Mouse (Mus musculus) liver, embryonic 13.5 days (tissue): ENCODE measurements at regions not wholly inside any gene's neighbourhood (a gene's known extent, or its start where the extent isn't known, plus 50 kb on each side); places are given as distances from the start of the nearest gene placed in this dataset.

Experiments used
- ATAC-seq: fragments of 200-750 bp; cut with Nextera tagmentation; 2 replicates; pipeline ENCODE4 v1.8.0; 2017; ENCODE audit warnings: low read depth, mild to moderate bottlenecking, moderate number of reproducible peaks, moderate library complexity
- DNase-seq: peaks from one replicate; pipeline ENCODE4 v3.0.0; 2022
- H3K27ac ChIP-seq: fragments of 300-500 bp; sonication (generic); 2 replicates; pipeline ENCODE4 v1.5.1; 2015; ENCODE audit warnings: moderate library complexity, mild to moderate bottlenecking, inconsistent platforms
- H3K27me3 ChIP-seq: fragments of 300-500 bp; sonication (generic); 2 replicates; pipeline ENCODE4 v1.6.1; 2015; ENCODE audit warnings: mild to moderate bottlenecking, inconsistent platforms
- H3K36me3 ChIP-seq: fragments of 300-500 bp; sonication (generic); 2 replicates; pipeline ENCODE4 v1.6.1; 2015; ENCODE audit warnings: mild to moderate bottlenecking, inconsistent platforms
- H3K4me1 ChIP-seq: fragments of 300-500 bp; sonication (generic); replicated peaks from 2 replicates; pipeline ENCODE4 v1.6.1; 2015; ENCODE audit warnings: inconsistent platforms
- H3K4me2 ChIP-seq: fragments of 300-500 bp; sonication (generic); 2 replicates; pipeline ENCODE4 v1.6.1; 2015; ENCODE audit warnings: inconsistent platforms, mild to moderate bottlenecking, moderate library complexity
- H3K4me3 ChIP-seq: fragments of 300-500 bp; sonication (generic); replicated peaks from 2 replicates; pipeline ENCODE4 v1.5.1; 2015; ENCODE audit warnings: mild to moderate bottlenecking, inconsistent platforms
- H3K9ac ChIP-seq: fragments of 300-500 bp; sonication (generic); 2 replicates; pipeline ENCODE4 v1.6.1; 2015; ENCODE audit warnings: mild to moderate bottlenecking, inconsistent platforms
- H3K9me3 ChIP-seq: fragments of 300-500 bp; sonication (generic); replicated peaks from 2 replicates; pipeline ENCODE4 v1.6.1; 2016; ENCODE audit warnings: inconsistent platforms
- WGBS: fragments of 180-500 bp; shearing (Covaris S2); methylation state at CpG from one replicate; pipeline ENCODE4 v1.1.7; 2015; ENCODE audit not compliant: insufficient replicate concordance; 5-methylcytosine and 5-hydroxymethylcytosine counted together

- WGBS: 63% methylated on average over 11 of the region's 11 CpGs
- Histone ChIP-seq H3K27me3 (no peaks in the 10 kb centered on the region), H3K36me3 (no peaks in the 10 kb centered on the region), H3K4me3 (no peak overlapping the region), H3K4me2 (no peak overlapping the region), H3K27ac (no peak overlapping the region), H3K9ac (no peak overlapping the region), H3K4me1 (no peaks in the 10 kb centered on the region), H3K9me3 (no peaks in the 10 kb centered on the region)
- DNase-seq (no peak), ATAC-seq (no peak)
Measured at GRCm38 (mm10) chr6:143614431-143614987, 447.5 kb downstream of the Etnk1 start.

GRCm38 (mm10) chr6:143615361-143615760 is 448.3 kb downstream of the Etnk1 start:
- no peaks in the 10 kb centered on the region for H3K27me3 ChIP-seq
- no peak for ATAC-seq
- WGBS: 62% methylated on average over 8 of the region's 8 CpGs
- H3K27ac ChIP-seq: no peak overlapping the region
- no peak for DNase-seq
- no peaks in the 10 kb centered on the region for H3K36me3 ChIP-seq
- no peaks in the 10 kb centered on the region for H3K4me1 ChIP-seq
- H3K4me3 ChIP-seq: no peak overlapping the region
- H3K9ac ChIP-seq: no peak overlapping the region
- no peak overlapping the region for H3K4me2 ChIP-seq
- H3K9me3 ChIP-seq: no peaks in the 10 kb centered on the region

GRCm38 (mm10) chr6:143616386-143616785 is 449.4 kb downstream of the Etnk1 start:
- 70% methylated on average over 4 of the region's 4 CpGs for WGBS

GRCm38 (mm10) chr6:143618558-143618957 is 451.5 kb downstream of the Etnk1 start:
- H3K4me1 ChIP-seq: no peaks in the 10 kb centered on the region
- 51% methylated on average over 10 of the region's 10 CpGs for WGBS

More at GRCm38 (mm10) chr6:143616386-143616785, 449.4 kb downstream of the Etnk1 start:
- Histone ChIP-seq H3K4me1 (no peaks in the 10 kb centered on the region), H3K9me3 (no peaks in the 10 kb centered on the region), H3K4me2 (no peak overlapping the region), H3K27me3 (no peaks in the 10 kb centered on the region), H3K4me3 (no peak overlapping the region), H3K27ac (no peak overlapping the region), H3K36me3 (no peaks in the 10 kb centered on the region), H3K9ac (no peak overlapping the region)
- ATAC-seq: no peak
- no peak for DNase-seq

GRCm38 (mm10) chr6:143620583-143620982 is 453.6 kb downstream of the Etnk1 start:
- Histone ChIP-seq H3K4me3 (no peak overlapping the region), H3K9ac (no peak overlapping the region), H3K27ac (no peak overlapping the region), H3K27me3 (no peaks in the 10 kb centered on the region), H3K36me3 (no peaks in the 10 kb centered on the region), H3K4me2 (no peak overlapping the region), H3K4me1 (no peaks in the 10 kb centered on the region), H3K9me3 (no peaks in the 10 kb centered on the region)
- 54% methylated on average over 2 of the region's 2 CpGs for WGBS
- ATAC-seq: no peak
- no peak for DNase-seq

More at GRCm38 (mm10) chr6:143618558-143618957, 451.5 kb downstream of the Etnk1 start:
- Histone ChIP-seq H3K4me3 (no peak overlapping the region), H3K36me3 (no peaks in the 10 kb centered on the region), H3K27me3 (no peaks in the 10 kb centered on the region), H3K9ac (no peak overlapping the region), H3K4me2 (no peak overlapping the region), H3K27ac (no peak overlapping the region), H3K9me3 (no peaks in the 10 kb centered on the region)
- DNase-seq (no peak), ATAC-seq (no peak)

- H3K4me1 ChIP-seq: no peaks in the 10 kb centered on the region
- no peak overlapping the region for H3K9ac ChIP-seq
- no peak overlapping the region for H3K4me2 ChIP-seq
- H3K27ac ChIP-seq: no peak overlapping the region
- H3K27me3 ChIP-seq: no peaks in the 10 kb centered on the region
- DNase-seq: no peak
- no peaks in the 10 kb centered on the region for H3K36me3 ChIP-seq
- WGBS: 60% methylated on average over 2 of the region's 2 CpGs
- no peak overlapping the region for H3K4me3 ChIP-seq
- H3K9me3 ChIP-seq: no peaks in the 10 kb centered on the region
- ATAC-seq: no peak
Measured at GRCm38 (mm10) chr6:143622161-143622560, 455.1 kb downstream of the Etnk1 start.

- WGBS: 72% methylated on average over 3 of the region's 3 CpGs
- no peaks in the 10 kb centered on the region for H3K36me3 ChIP-seq
- no peak for DNase-seq
- no peak overlapping the region for H3K9ac ChIP-seq
- no peak for ATAC-seq
- no peak overlapping the region for H3K4me2 ChIP-seq
- no peaks in the 10 kb centered on the region for H3K27me3 ChIP-seq
- no peaks in the 10 kb centered on the region for H3K9me3 ChIP-seq
- no peak overlapping the region for H3K27ac ChIP-seq
- no peak overlapping the region for H3K4me3 ChIP-seq
- H3K4me1 ChIP-seq: no peaks in the 10 kb centered on the region
Measured at GRCm38 (mm10) chr6:143624901-143625300, 457.9 kb downstream of the Etnk1 start.

- Histone ChIP-seq H3K4me3 (no peak overlapping the region), H3K4me2 (no peak overlapping the region), H3K27me3 (no peaks in the 10 kb centered on the region), H3K9ac (no peak overlapping the region), H3K36me3 (no peaks in the 10 kb centered on the region), H3K27ac (no peak overlapping the region), H3K4me1 (peaks cover 5% of the 10 kb centered on the region; the same call in 1 of the 2 replicates), H3K9me3 (no peaks in the 10 kb centered on the region)
- ATAC-seq (no peak), DNase-seq (no peak)
- 47% methylated on average over 7 of the region's 7 CpGs for WGBS
Measured at GRCm38 (mm10) chr6:143631581-143631980, 464.6 kb downstream of the Etnk1 start.

- ATAC-seq (0 out of 2 replicates have a peak, but pooled peaks have one; percentile 31), DNase-seq (no peak)
- 52% methylated on average over 6 of the region's 6 CpGs for whole genome bisulfite sequencing
- Histone ChIP-seq H3K9ac (no peak overlapping the region), H3K27ac (peak overlapping the region; percentile 23; the same call in 1 of the 2 replicates), H3K27me3 (no peaks in the 10 kb centered on the region), H3K4me2 (no peak overlapping the region), H3K9me3 (no peaks in the 10 kb centered on the region), H3K36me3 (no peaks in the 10 kb centered on the region), H3K4me3 (no peak overlapping the region), H3K4me1 (peaks cover 5% of the 10 kb centered on the region; the same call in 1 of the 2 replicates)
Measured at GRCm38 (mm10) chr6:143633710-143634109, 466.7 kb downstream of the Etnk1 start.

- Histone ChIP-seq H3K9ac (no peak overlapping the region), H3K27ac (no peak overlapping the region; the same call in 1 of the 2 replicates), H3K4me1 (peaks cover 5% of the 10 kb centered on the region; the same call in 1 of the 2 replicates), H3K9me3 (no peaks in the 10 kb centered on the region), H3K4me3 (no peak overlapping the region), H3K27me3 (no peaks in the 10 kb centered on the region), H3K36me3 (no peaks in the 10 kb centered on the region), H3K4me2 (no peak overlapping the region)
- DNase-seq (no peak), ATAC-seq (no peak; the same call in 1 of the 2 replicates)
- WGBS: 76% methylated on average over 10 of the region's 10 CpGs
Measured at GRCm38 (mm10) chr6:143634334-143634733, 467.3 kb downstream of the Etnk1 start.

GRCm38 (mm10) chr6:143635043-143635442 is 468.0 kb downstream of the Etnk1 start:
- no peak overlapping the region for H3K4me3 ChIP-seq
- no peak for DNase-seq
- H3K9ac ChIP-seq: no peak overlapping the region
- H3K27ac ChIP-seq: no peak overlapping the region
- ATAC-seq: no peak
- no peaks in the 10 kb centered on the region for H3K9me3 ChIP-seq
- H3K4me1 ChIP-seq: peaks cover 5% of the 10 kb centered on the region; the same call in 1 of the 2 replicates
- no peak overlapping the region for H3K4me2 ChIP-seq
- H3K36me3 ChIP-seq: no peaks in the 10 kb centered on the region
- WGBS: 52% methylated on average over 2 of the region's 2 CpGs
- H3K27me3 ChIP-seq: no peaks in the 10 kb centered on the region

GRCm38 (mm10) chr6:143640652-143641051 is 473.6 kb downstream of the Etnk1 start:
- ATAC-seq: no peak
- H3K27ac ChIP-seq: no peak overlapping the region
- WGBS: 56% methylated on average over 5 of the region's 5 CpGs
- H3K27me3 ChIP-seq: no peaks in the 10 kb centered on the region
- H3K4me3 ChIP-seq: no peak overlapping the region
- H3K36me3 ChIP-seq: no peaks in the 10 kb centered on the region
- DNase-seq: no peak
- no peaks in the 10 kb centered on the region for H3K9me3 ChIP-seq
- no peak overlapping the region for H3K9ac ChIP-seq
- H3K4me1 ChIP-seq: no peaks in the 10 kb centered on the region
- no peak overlapping the region for H3K4me2 ChIP-seq
